Mouse (Mus musculus): Measurements from ENCODE around the gene Frmd4a. TPM values are rescaled to one million over a fixed set of nuclear protein-coding genes. Genes with fewer than 3 reads are reported as not detected.
A peak's percentile ranks its signal among the peaks of the same experiment; 100 is the strongest.

Frmd4a gene
- total and polyA plus RNA-seq, 3 experiments: 32.6 to 55.7 (median 43.6) TPM

- TF ChIP-seq GATA2 (IDR thresholded peaks at IDR 0.05; ENCODE audit: borderline replicate concordance, low read depth, low read length) (no peak), TAL1 (conservative IDR thresholded peaks at IDR 0.05; ENCODE audit: low read depth, low read length) (no peak), CTCF (IDR thresholded peaks at IDR 0.05; ENCODE audit: low read depth, low read length) (no peak), POLR2AphosphoS5 (IDR thresholded peaks at IDR 0.05; ENCODE audit: insufficient replicate concordance, low read depth, low read length) (no peak), GATA1 (IDR thresholded peaks at IDR 0.05; ENCODE audit: borderline replicate concordance, low read length) (no peak)
- H3K27me3 ChIP-seq (ENCODE audit: insufficient read depth, low read length): no peaks in the 10 kb centered on the region
- DNase-seq (ENCODE audit: low spot score): no peak
- no peaks in the 10 kb centered on the region for H3K4me1 ChIP-seq (ENCODE audit: insufficient read depth, low read depth, low read length)
- no peaks in the 10 kb centered on the region for H3K9me3 ChIP-seq (replicated peaks)
- no peak for ATAC-seq (ENCODE audit: extremely low read depth, insufficient number of reproducible peaks, low FRiP score, poor library complexity, severe bottlenecking)
- no peak overlapping the region for H3K4me3 ChIP-seq (ENCODE audit: low read depth, low read length)
- no peaks in the 10 kb centered on the region for H3K36me3 ChIP-seq (replicated peaks)
Measured at GRCm38 (mm10) chr2:4029031-4029747, 11.7 kb downstream of the Frmd4a start.

- no peak for TF ChIP-seq GATA2 (IDR thresholded peaks at IDR 0.05; ENCODE audit: borderline replicate concordance, low read depth, low read length)
- TF ChIP-seq POLR2AphosphoS5 (IDR thresholded peaks at IDR 0.05; ENCODE audit: insufficient replicate concordance, low read depth, low read length): no peak
- TF ChIP-seq CTCF (IDR thresholded peaks at IDR 0.05; ENCODE audit: low read depth, low read length): no peak
- TF ChIP-seq TAL1 (conservative IDR thresholded peaks at IDR 0.05; ENCODE audit: low read depth, low read length): no peak
- no peak for TF ChIP-seq GATA1 (IDR thresholded peaks at IDR 0.05; ENCODE audit: borderline replicate concordance, low read length)
- H3K36me3 ChIP-seq (replicated peaks): no peaks in the 10 kb centered on the region
- no peaks in the 10 kb centered on the region for H3K9me3 ChIP-seq (replicated peaks)
- ATAC-seq (ENCODE audit: extremely low read depth, insufficient number of reproducible peaks, low FRiP score, poor library complexity, severe bottlenecking) (no peak), DNase-seq (ENCODE audit: low spot score) (no peak)
- H3K4me3 ChIP-seq (ENCODE audit: low read depth, low read length): no peak overlapping the region
- no peaks in the 10 kb centered on the region for H3K27me3 ChIP-seq (ENCODE audit: insufficient read depth, low read length)
- H3K4me1 ChIP-seq (ENCODE audit: insufficient read depth, low read depth, low read length): no peaks in the 10 kb centered on the region
Measured at GRCm38 (mm10) chr2:4036153-4036589, 18.7 kb downstream of the Frmd4a start.

- Histone ChIP-seq H3K4me3 (ENCODE audit: low read depth, low read length) (no peak overlapping the region), H3K27me3 (ENCODE audit: insufficient read depth, low read length) (no peaks in the 10 kb centered on the region), H3K9me3 (replicated peaks) (no peaks in the 10 kb centered on the region), H3K36me3 (replicated peaks) (no peaks in the 10 kb centered on the region), H3K4me1 (ENCODE audit: insufficient read depth, low read depth, low read length) (no peaks in the 10 kb centered on the region)
- ATAC-seq (ENCODE audit: extremely low read depth, insufficient number of reproducible peaks, low FRiP score, poor library complexity, severe bottlenecking) (no peak), DNase-seq (ENCODE audit: low spot score) (no peak)
- TF ChIP-seq CTCF (IDR thresholded peaks at IDR 0.05; ENCODE audit: low read depth, low read length): no peak
- TF ChIP-seq GATA1 (IDR thresholded peaks at IDR 0.05; ENCODE audit: borderline replicate concordance, low read length): no peak
- no peak for TF ChIP-seq GATA2 (IDR thresholded peaks at IDR 0.05; ENCODE audit: borderline replicate concordance, low read depth, low read length)
- TF ChIP-seq TAL1 (conservative IDR thresholded peaks at IDR 0.05; ENCODE audit: low read depth, low read length): no peak
- no peak for TF ChIP-seq POLR2AphosphoS5 (IDR thresholded peaks at IDR 0.05; ENCODE audit: insufficient replicate concordance, low read depth, low read length)
Measured at GRCm38 (mm10) chr2:4036651-4037117, 19.2 kb downstream of the Frmd4a start.

- Histone ChIP-seq H3K36me3 (replicated peaks) (no peaks in the 10 kb centered on the region), H3K27me3 (ENCODE audit: insufficient read depth, low read length) (no peaks in the 10 kb centered on the region), H3K4me1 (ENCODE audit: insufficient read depth, low read depth, low read length) (no peaks in the 10 kb centered on the region), H3K9me3 (replicated peaks) (no peaks in the 10 kb centered on the region), H3K4me3 (ENCODE audit: low read depth, low read length) (no peak overlapping the region)
- TF ChIP-seq GATA1 (IDR thresholded peaks at IDR 0.05; ENCODE audit: borderline replicate concordance, low read length): no peak
- TF ChIP-seq POLR2AphosphoS5 (IDR thresholded peaks at IDR 0.05; ENCODE audit: insufficient replicate concordance, low read depth, low read length): no peak
- TF ChIP-seq GATA2 (IDR thresholded peaks at IDR 0.05; ENCODE audit: borderline replicate concordance, low read depth, low read length): no peak
- no peak for TF ChIP-seq TAL1 (conservative IDR thresholded peaks at IDR 0.05; ENCODE audit: low read depth, low read length)
- TF ChIP-seq CTCF (IDR thresholded peaks at IDR 0.05; ENCODE audit: low read depth, low read length): no peak
- ATAC-seq (ENCODE audit: extremely low read depth, insufficient number of reproducible peaks, low FRiP score, poor library complexity, severe bottlenecking) (no peak), DNase-seq (ENCODE audit: low spot score) (no peak)
Measured at GRCm38 (mm10) chr2:4042009-4042408, 24.5 kb downstream of the Frmd4a start.

GRCm38 (mm10) chr2:4055481-4055880 lies 38.0 kb downstream of the Frmd4a start:
- H3K4me1 ChIP-seq (ENCODE audit: insufficient read depth, low read depth, low read length): no peaks in the 10 kb centered on the region
- ATAC-seq (ENCODE audit: extremely low read depth, insufficient number of reproducible peaks, low FRiP score, poor library complexity, severe bottlenecking): peak; percentile 28; the same call in 1 of the 2 replicates
- no peak overlapping the region for H3K4me3 ChIP-seq (ENCODE audit: low read depth, low read length)
- TF ChIP-seq GATA1 (IDR thresholded peaks at IDR 0.05; ENCODE audit: borderline replicate concordance, low read length) (no peak), TAL1 (conservative IDR thresholded peaks at IDR 0.05; ENCODE audit: low read depth, low read length) (no peak), GATA2 (IDR thresholded peaks at IDR 0.05; ENCODE audit: borderline replicate concordance, low read depth, low read length) (no peak), CTCF (IDR thresholded peaks at IDR 0.05; ENCODE audit: low read depth, low read length) (no peak), POLR2AphosphoS5 (IDR thresholded peaks at IDR 0.05; ENCODE audit: insufficient replicate concordance, low read depth, low read length) (no peak)
- no peaks in the 10 kb centered on the region for H3K36me3 ChIP-seq (replicated peaks)
- peaks cover 5% of the 10 kb centered on the region; the same call in 1 of the 2 replicates for H3K27me3 ChIP-seq (ENCODE audit: insufficient read depth, low read length)
- no peaks in the 10 kb centered on the region for H3K9me3 ChIP-seq (replicated peaks)
- DNase-seq (ENCODE audit: low spot score): no peak

GRCm38 (mm10) chr2:4060675-4061074 lies 43.2 kb downstream of the Frmd4a start:
- Histone ChIP-seq H3K4me3 (ENCODE audit: low read depth, low read length) (no peak overlapping the region), H3K4me1 (ENCODE audit: insufficient read depth, low read depth, low read length) (no peaks in the 10 kb centered on the region), H3K27me3 (ENCODE audit: insufficient read depth, low read length) (peaks cover 3% of the 10 kb centered on the region; the same call in 1 of the 2 replicates), H3K36me3 (replicated peaks) (no peaks in the 10 kb centered on the region), H3K9me3 (replicated peaks) (no peaks in the 10 kb centered on the region)
- TF ChIP-seq TAL1 (conservative IDR thresholded peaks at IDR 0.05; ENCODE audit: low read depth, low read length) (no peak), GATA2 (IDR thresholded peaks at IDR 0.05; ENCODE audit: borderline replicate concordance, low read depth, low read length) (no peak), CTCF (IDR thresholded peaks at IDR 0.05; ENCODE audit: low read depth, low read length) (no peak), POLR2AphosphoS5 (IDR thresholded peaks at IDR 0.05; ENCODE audit: insufficient replicate concordance, low read depth, low read length) (no peak)
- DNase-seq (ENCODE audit: low spot score) (no peak), ATAC-seq (ENCODE audit: extremely low read depth, insufficient number of reproducible peaks, low FRiP score, poor library complexity, severe bottlenecking) (no peak)

Data from G1E (cell line).